Mouse (Mus musculus): ENCODE results near the gene Nat8f4. TPM values are rescaled to one million over a fixed set of nuclear protein-coding genes. Genes with fewer than 3 reads are reported as not detected.
"Not testable (repeated sequence)": the region's sequence is repeated elsewhere in the genome, so short reads cannot be mapped to it uniquely, and the experiment has no call there.

Gene Nat8f4
- polyA plus RNA-seq, 1 experiment = 0.31 TPM

- no peak for TF ChIP-seq REST (IDR thresholded peaks at IDR 0.05; ENCODE audit: insufficient read depth, insufficient read length)
- TF ChIP-seq MYOG (IDR thresholded peaks at IDR 0.05; ENCODE audit: control insufficient read depth in 1 of 3, insufficient read depth in 1 of 3, insufficient read length in 2 of 3, low read depth in 2 of 3) = no peak
- TF ChIP-seq USF1 (IDR thresholded peaks at IDR 0.05; ENCODE audit: low read depth) = no peak
- no peak for TF ChIP-seq TCF3 (IDR thresholded peaks at IDR 0.05; ENCODE audit: insufficient read length, low read depth)
- no peak for TF ChIP-seq POLR2A (IDR thresholded peaks at IDR 0.05; ENCODE audit: insufficient read length, low read depth)
- TF ChIP-seq MYOD1 (IDR thresholded peaks at IDR 0.05; ENCODE audit: control insufficient read depth in 1 of 3, insufficient read length in 2 of 3, low read depth in 2 of 3) = no peak
- TF ChIP-seq E2F4 (IDR thresholded peaks at IDR 0.05; ENCODE audit: insufficient read depth) = no peak
- no peak for TF ChIP-seq MAX (IDR thresholded peaks at IDR 0.05; ENCODE audit: low read depth)
- no peak for TF ChIP-seq TCF12 (IDR thresholded peaks at IDR 0.05; ENCODE audit: insufficient read depth, poor library complexity, severe bottlenecking)
- TF ChIP-seq POLR2AphosphoS2 (IDR thresholded peaks at IDR 0.05; ENCODE audit: insufficient read length, low read depth) = no peak
- no peak for TF ChIP-seq CEBPB (IDR thresholded peaks at IDR 0.05; ENCODE audit: insufficient read depth, poor library complexity, severe bottlenecking)
- no peak for TF ChIP-seq SRF (IDR thresholded peaks at IDR 0.05; ENCODE audit: control insufficient read depth, insufficient read length, low read depth)
Observed at GRCm38 (mm10) chr6:85867726-85868690, 36.7 kb downstream of the Nat8f4 start.

GRCm38 (mm10) chr6:85866995-85867394 is 37.7 kb downstream of the Nat8f4 start:
- H3K79me2 ChIP-seq (ENCODE audit: control insufficient read depth, insufficient read depth); H3ac ChIP-seq (ENCODE audit: control insufficient read depth, insufficient read length); H3K4me2 ChIP-seq (ENCODE audit: low read depth); H3K4me3 ChIP-seq; H3K27me3 ChIP-seq (ENCODE audit: control insufficient read depth, insufficient read depth, insufficient read length); H3K36me3 ChIP-seq (ENCODE audit: control insufficient read depth, insufficient read depth): not testable (repeated sequence)

More at GRCm38 (mm10) chr6:85867726-85868690, 36.7 kb downstream of the Nat8f4 start:
- H3K27me3 ChIP-seq (ENCODE audit: control insufficient read depth, insufficient read depth, insufficient read length) = peaks cover 8% of the 10 kb centered on the region
- H3K79me2 ChIP-seq (ENCODE audit: control insufficient read depth, insufficient read depth) = no peaks in the 10 kb centered on the region
- no peak overlapping the region for H3ac ChIP-seq (ENCODE audit: control insufficient read depth, insufficient read length)
- H3K36me3 ChIP-seq (ENCODE audit: control insufficient read depth, insufficient read depth) = no peaks in the 10 kb centered on the region
- no peak overlapping the region for H3K4me2 ChIP-seq (ENCODE audit: low read depth)
- H3K4me3 ChIP-seq = no peak overlapping the region

- not testable (repeated sequence) for H3K27me3 ChIP-seq (ENCODE audit: control insufficient read depth, insufficient read depth, insufficient read length); H3ac ChIP-seq (ENCODE audit: control insufficient read depth, insufficient read length); H3K4me3 ChIP-seq; H3K79me2 ChIP-seq (ENCODE audit: control insufficient read depth, insufficient read depth); H3K36me3 ChIP-seq (ENCODE audit: control insufficient read depth, insufficient read depth); H3K4me2 ChIP-seq (ENCODE audit: low read depth)
Observed at GRCm38 (mm10) chr6:85866166-85866565, 38.5 kb downstream of the Nat8f4 start.

- not testable (repeated sequence) for H3K4me3 ChIP-seq; H3K4me2 ChIP-seq (ENCODE audit: low read depth); H3K79me2 ChIP-seq (ENCODE audit: control insufficient read depth, insufficient read depth); H3ac ChIP-seq (ENCODE audit: control insufficient read depth, insufficient read length); H3K36me3 ChIP-seq (ENCODE audit: control insufficient read depth, insufficient read depth)
- H3K27me3 ChIP-seq (ENCODE audit: control insufficient read depth, insufficient read depth, insufficient read length) = peaks cover 21% of the 10 kb centered on the region
Observed at GRCm38 (mm10) chr6:85864900-85865639, 39.6 kb downstream of the Nat8f4 start.

GRCm38 (mm10) chr6:85863840-85864239 is 40.8 kb downstream of the Nat8f4 start:
- Histone ChIP-seq H3K27me3 (ENCODE audit: control insufficient read depth, insufficient read depth, insufficient read length) (peaks cover 22% of the 10 kb centered on the region), H3K79me2 (ENCODE audit: control insufficient read depth, insufficient read depth) (no peaks in the 10 kb centered on the region), H3K36me3 (ENCODE audit: control insufficient read depth, insufficient read depth) (no peaks in the 10 kb centered on the region), H3K4me3 (no peak overlapping the region), H3K4me2 (ENCODE audit: low read depth) (no peak overlapping the region), H3ac (ENCODE audit: control insufficient read depth, insufficient read length) (no peak overlapping the region)
- TF ChIP-seq CEBPB (IDR thresholded peaks at IDR 0.05; ENCODE audit: insufficient read depth, poor library complexity, severe bottlenecking) (no peak), POLR2A (IDR thresholded peaks at IDR 0.05; ENCODE audit: insufficient read length, low read depth) (no peak), USF1 (IDR thresholded peaks at IDR 0.05; ENCODE audit: low read depth) (no peak), MYOD1 (IDR thresholded peaks at IDR 0.05; ENCODE audit: control insufficient read depth in 1 of 3, insufficient read length in 2 of 3, low read depth in 2 of 3) (no peak), TCF3 (IDR thresholded peaks at IDR 0.05; ENCODE audit: insufficient read length, low read depth) (no peak), MAX (IDR thresholded peaks at IDR 0.05; ENCODE audit: low read depth) (no peak), POLR2AphosphoS2 (IDR thresholded peaks at IDR 0.05; ENCODE audit: insufficient read length, low read depth) (no peak), SRF (IDR thresholded peaks at IDR 0.05; ENCODE audit: control insufficient read depth, insufficient read length, low read depth) (no peak), TCF12 (IDR thresholded peaks at IDR 0.05; ENCODE audit: insufficient read depth, poor library complexity, severe bottlenecking) (no peak), MYOG (IDR thresholded peaks at IDR 0.05; ENCODE audit: control insufficient read depth in 1 of 3, insufficient read depth in 1 of 3, insufficient read length in 2 of 3, low read depth in 2 of 3) (no peak), E2F4 (IDR thresholded peaks at IDR 0.05; ENCODE audit: insufficient read depth) (no peak), REST (IDR thresholded peaks at IDR 0.05; ENCODE audit: insufficient read depth, insufficient read length) (no peak)

Measured in myocyte (in vitro differentiated cells).